Mouse (Mus musculus) hindbrain, embryonic 10.5 days (tissue): ENCODE data around the gene Shcbp1. TPM values are rescaled to one million over a fixed set of nuclear protein-coding genes. Genes with fewer than 3 reads are reported as not detected.

Source experiments
- polyA plus RNA-seq: library from polyadenylated mRNA; unstranded; fragments of >200 nt; fragmentation: Nextera tagmentation; extraction: Ambion mirVana; gene quantifications from 2 replicates; pipeline ENCODE4 v1.2.1, GENCODE M21; 2016

Gene Shcbp1
- polyA plus RNA-seq, 1 experiment from 2014 or later, result 52.7 TPM

Other genes with a start within 250 kb of the Shcbp1 start
- gene Zfp958, start 166.4 kb downstream of the Shcbp1 start, polyA plus RNA-seq, result 9.2 and 15.4 TPM in 2 replicates